Mouse (Mus musculus) ovary, adult 18-20 months (tissue): ENCODE measurements around the gene Arap1.
A peak's percentile ranks its signal among the peaks of the same experiment; 100 is the strongest.

Experiments
- DNase-seq: peaks from one replicate; pipeline ENCODE4 v3.0.0; 2022; ENCODE audit warnings: low spot score, mixed read lengths

Arap1 gene

DNA sequence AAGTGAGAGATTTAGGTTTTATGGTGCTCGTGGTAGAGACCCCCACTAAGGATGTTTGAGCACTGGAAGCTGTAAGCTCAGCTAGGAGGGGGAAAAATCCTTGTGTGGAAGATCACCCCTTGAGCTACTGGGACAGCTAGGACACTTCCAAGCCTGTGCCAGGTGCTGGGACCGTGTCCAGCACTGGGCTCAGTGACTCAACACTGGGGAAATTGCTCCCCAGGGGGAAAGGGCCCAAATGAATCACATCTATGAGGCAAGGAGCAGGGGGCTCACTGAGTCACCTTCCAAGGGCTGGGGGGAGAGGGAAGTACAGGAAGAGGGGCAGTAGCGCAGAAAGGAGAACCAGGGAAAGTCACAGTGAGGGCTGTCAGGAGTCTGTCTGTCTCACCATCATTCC is 102.0 kb downstream of the Arap1 start:
- DNase-seq, result no peak

GRCm38 (mm10) chr7:101450422-101451401 is 102.8 kb downstream of the Arap1 start:
- peak; percentile 57 for DNase-seq

DNA sequence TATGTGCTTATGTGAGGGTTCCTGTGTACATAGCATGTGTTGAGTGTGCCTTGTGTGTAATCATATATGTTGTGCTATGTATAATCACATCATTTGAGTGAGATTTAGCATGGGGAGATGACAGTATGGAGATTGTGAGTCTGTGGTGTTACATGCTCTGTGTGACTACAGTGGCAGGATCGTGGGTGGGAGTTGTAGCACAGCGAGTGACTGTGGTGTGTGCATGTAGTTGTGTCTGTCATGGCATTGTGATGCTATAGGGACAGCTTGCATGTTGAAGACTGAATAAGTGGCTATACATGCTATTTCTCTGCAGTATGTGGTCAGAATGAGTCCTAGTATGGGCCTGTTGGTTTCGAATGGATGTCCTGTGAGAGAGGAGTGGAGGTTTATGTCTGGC is 104.8 kb downstream of the Arap1 start:
- DNase-seq, result no peak

GRCm38 (mm10) chr7:101453296-101453695 is 105.4 kb downstream of the Arap1 start:
- no peak for DNase-seq

DNA sequence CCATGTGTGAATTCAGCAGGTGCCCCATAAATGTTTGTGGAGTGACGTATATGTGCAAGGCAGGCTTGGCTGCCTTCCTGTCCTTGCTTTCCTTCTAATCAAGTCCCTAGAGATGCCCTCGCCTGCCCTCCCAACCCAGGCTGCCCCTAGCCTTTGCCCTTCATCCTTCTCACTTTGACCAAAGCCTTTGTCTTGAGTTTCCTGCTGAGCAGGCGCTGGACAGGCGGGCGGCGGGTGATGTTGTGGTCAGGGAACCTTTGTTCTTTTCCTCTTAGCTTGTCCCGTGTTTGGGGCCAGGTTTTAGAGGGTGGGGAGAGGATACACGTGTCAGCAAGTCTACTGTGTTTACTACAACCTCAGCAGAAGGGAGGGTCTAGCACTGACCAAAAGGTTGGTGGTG is 105.9 kb downstream of the Arap1 start:
- DNase-seq, result no peak

DNA sequence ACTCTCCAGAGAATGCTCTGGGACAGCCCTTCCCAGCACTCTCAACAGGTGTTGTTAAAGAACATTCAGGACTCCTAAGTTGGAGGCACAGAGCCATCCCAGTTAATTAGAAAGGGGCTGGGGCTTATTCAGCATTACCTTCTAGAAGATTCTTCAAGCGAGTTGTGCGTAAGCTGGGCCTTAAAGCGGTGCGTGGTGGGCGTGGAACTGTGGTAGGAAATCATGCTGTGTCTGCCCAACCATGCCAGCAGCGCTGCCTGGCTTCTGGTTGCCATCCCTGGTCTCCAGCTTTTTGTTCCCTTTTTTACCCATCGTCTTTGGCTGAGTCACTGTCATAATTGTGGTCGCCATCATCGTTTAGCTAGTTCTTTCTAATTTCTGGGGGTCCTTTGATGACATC is 106.6 kb downstream of the Arap1 start:
- no peak for DNase-seq

- no peak for DNase-seq
Observed at GRCm38 (mm10) chr7:101455141-101455540, 107.3 kb downstream of the Arap1 start.

- no peak for DNase-seq
Observed at GRCm38 (mm10) chr7:101456318-101456717, 108.5 kb downstream of the Arap1 start.

- no peak for DNase-seq
Observed at GRCm38 (mm10) chr7:101456789-101457188, 108.9 kb downstream of the Arap1 start.

DNA sequence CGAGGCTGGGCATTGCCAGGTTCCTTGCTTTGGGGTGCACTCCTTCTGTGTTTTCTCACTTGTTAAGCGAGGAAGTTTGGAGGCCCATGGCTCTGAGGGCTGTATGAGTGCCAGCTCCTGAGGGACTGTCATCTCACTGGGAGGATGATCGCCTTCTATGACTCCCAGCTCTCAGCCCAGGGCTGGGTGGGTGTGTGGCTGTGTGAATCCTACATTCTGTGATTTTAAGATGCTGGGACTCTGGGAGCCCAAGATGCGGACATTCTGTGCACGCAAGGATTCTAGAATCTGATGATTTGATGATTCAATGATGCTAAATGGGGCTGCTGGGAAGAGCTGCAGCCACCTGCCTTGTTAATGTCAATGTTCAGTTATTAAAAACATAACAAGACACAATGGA is 109.4 kb downstream of the Arap1 start:
- DNase-seq, result no peak

GRCm38 (mm10) chr7:101457801-101458200 is 109.9 kb downstream of the Arap1 start:
- no peak for DNase-seq

GRCm38 (mm10) chr7:101458278-101458781 is 110.5 kb downstream of the Arap1 start:
- no peak for DNase-seq

DNA sequence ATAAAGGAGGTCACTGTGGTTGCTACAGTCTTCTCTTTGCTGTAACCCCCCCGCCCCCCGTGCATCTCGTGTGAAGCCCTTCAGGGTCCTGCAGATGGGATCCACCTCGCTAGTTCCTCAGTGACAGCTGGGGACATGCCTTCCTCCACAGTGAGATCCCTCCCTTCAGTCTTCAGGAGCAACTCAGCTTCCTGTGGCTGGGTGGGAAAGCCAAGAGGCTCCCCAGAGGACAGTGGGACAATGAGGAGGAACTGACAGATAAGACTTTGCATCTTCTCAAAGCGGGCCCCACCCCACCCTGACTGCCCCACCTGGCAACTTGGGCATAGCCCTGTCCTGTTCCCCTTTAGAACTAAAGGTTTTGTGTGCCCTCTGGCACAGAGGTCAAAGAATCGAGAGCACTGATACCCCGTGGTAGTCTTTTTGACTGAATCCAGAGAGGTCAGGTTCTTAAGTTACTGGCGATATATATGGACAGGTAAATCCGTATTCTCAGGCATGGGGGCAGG is 111.5 kb downstream of the Arap1 start:
- DNase-seq, result no peak

DNA sequence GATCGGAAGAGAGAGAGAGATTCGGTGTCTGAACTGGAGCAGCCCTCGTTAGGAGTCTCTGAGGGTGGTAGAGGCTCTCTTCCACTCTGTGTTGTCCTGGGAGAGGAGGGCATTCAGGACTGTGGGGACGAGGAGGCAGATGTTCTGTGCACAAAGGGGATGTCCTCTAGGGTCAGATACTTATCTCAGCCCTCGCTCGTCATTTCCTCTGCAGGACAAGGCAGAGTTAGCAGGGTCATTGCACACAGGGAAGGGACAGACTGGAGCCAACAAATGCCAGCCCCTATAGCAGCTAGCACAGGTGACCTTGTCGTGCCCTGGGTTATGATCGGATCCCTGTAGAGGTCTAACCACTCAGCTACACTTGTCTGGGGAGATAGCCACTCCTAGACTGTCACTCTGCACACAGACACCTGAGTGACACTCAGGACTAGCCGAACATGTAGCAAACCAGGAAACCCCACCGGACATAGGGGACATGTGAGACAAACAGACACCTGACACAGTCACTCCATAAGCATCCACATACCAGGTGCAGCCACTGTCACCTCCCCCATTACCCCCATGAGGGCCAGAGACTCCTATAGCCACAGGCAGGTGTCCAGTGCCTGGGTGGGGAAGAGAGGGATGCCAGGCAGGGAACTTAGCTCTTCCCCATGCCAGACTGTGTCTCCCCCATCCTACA is 112.2 kb downstream of the Arap1 start:
- no peak for DNase-seq

DNA sequence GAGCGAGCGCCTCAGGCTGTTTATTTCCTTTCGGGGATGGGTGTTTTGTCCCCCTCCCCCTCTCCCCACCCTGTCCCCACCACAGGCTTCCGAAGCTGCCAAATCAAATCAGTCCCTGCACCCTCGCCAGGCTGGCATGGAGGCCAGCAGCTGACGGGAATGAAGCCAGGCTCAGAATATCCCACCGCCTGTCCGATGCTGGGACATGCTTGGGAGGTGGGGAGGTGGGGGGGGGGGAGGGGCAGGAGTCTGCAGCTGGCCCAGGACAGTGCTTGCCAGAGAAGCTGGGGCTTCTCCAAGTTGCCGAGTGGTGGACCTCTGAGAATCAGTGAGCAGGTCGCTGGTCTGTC is 112.7 kb downstream of the Arap1 start:
- no peak for DNase-seq

DNA sequence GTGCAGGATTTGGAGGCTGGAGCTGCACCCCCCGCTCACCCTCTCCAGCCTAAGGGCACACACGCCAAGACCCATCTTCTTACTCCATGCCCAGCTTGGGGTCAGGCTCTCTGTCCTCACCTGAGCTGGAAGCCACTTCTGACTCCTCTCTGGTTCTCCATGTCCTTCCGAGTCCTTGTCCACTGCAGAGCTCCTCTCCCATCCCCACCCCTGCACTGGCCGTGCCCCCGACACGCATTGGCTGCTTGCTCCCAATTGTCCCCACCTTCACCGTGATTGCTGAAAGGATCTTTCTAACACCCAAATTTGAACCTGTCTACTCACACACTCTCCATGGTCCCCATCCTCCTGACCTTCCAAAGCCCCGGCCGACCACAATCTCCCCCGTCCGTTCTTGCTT is 113.7 kb downstream of the Arap1 start:
- DNase-seq, result no peak
